Mouse (Mus musculus): ENCODE measurements around the gene Rit1. TPM values are rescaled to one million over a fixed set of nuclear protein-coding genes. Genes with fewer than 3 reads are reported as not detected.
"Not testable (repeated sequence)": the region's sequence is repeated elsewhere in the genome, so short reads cannot be mapped to it uniquely, and the experiment has no call there.

Rit1 gene
- polyA plus RNA-seq, 1 experiment from 2014 or later: 50.4 TPM

DNA sequence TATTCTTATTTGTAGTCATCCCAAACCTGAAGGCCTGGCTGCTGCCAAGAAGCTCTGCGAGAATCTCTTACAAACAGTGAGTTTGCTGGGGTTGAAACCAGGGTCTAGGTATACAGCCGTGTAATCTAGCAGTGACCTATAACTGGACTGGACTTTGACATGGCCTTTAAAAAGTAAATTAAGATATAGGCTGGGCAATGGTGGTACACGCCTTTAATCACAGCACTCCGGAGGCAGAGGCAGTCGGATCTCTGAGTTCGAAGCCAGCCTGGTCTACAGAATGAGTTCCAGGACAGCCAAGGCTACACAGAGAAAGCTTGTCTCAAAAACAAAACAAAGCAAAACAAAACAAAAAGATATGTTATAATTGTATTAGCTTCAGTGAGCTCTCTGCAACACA lies 17.8 kb upstream of the Rit1 start:
- Histone ChIP-seq H3K9me3 (replicated peaks) (no peaks in the 10 kb centered on the region), H3K4me3 (replicated peaks) (no peak overlapping the region), H3K27ac (no peak overlapping the region), H3K27me3 (no peaks in the 10 kb centered on the region), H3K9ac (no peak overlapping the region), H3K4me1 (no peaks in the 10 kb centered on the region), H3K4me2 (no peak overlapping the region), H3K36me3 (peaks cover 96% of the 10 kb centered on the region)
- ATAC-seq (replicated peaks; ENCODE audit: low FRiP score): no peak
- WGBS: 89% methylated on average over 6 of the region's 6 CpGs

- Histone ChIP-seq H3K9me3 (replicated peaks) (no peaks in the 10 kb centered on the region), H3K4me2 (no peak overlapping the region), H3K27me3 (no peaks in the 10 kb centered on the region), H3K4me1 (no peaks in the 10 kb centered on the region), H3K9ac (no peak overlapping the region), H3K27ac (no peak overlapping the region), H3K36me3 (peaks cover 96% of the 10 kb centered on the region), H3K4me3 (replicated peaks) (no peak overlapping the region)
- WGBS: 92% methylated on average over 3 of the region's 3 CpGs
- no peak for ATAC-seq (replicated peaks; ENCODE audit: low FRiP score)
These were observed 16.4 kb upstream of the Rit1 start for GRCm38 (mm10) chr3:88700247-88700646.

DNA sequence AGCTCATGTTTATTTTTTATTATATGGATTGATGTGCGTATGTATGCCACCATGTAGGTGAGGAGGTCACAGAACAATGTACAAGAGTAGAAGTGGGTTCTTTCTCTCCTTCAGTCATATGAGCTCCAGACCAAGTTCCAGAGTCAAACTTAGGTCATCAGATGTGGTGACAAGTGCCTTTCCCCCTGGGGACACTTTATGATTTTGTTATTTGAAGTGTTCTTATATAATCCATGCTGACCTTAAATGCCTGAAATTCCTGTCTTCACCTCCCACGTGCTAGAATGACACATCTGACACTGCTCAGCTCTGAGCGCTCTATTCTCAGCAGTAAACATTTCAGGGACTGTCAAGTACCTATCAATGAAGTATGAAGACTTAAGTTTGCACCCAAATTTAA lies 15.4 kb upstream of the Rit1 start:
- H3K9me3 ChIP-seq (replicated peaks): no peaks in the 10 kb centered on the region
- H3K36me3 ChIP-seq: peaks cover 94% of the 10 kb centered on the region
- WGBS: 68% methylated on average over 3 of the region's 3 CpGs
- H3K4me2 ChIP-seq: no peak overlapping the region
- no peak overlapping the region for H3K9ac ChIP-seq
- no peak overlapping the region for H3K4me3 ChIP-seq (replicated peaks)
- no peak for ATAC-seq (replicated peaks; ENCODE audit: low FRiP score)
- no peak overlapping the region for H3K27ac ChIP-seq
- no peaks in the 10 kb centered on the region for H3K27me3 ChIP-seq
- H3K4me1 ChIP-seq: no peaks in the 10 kb centered on the region

DNA sequence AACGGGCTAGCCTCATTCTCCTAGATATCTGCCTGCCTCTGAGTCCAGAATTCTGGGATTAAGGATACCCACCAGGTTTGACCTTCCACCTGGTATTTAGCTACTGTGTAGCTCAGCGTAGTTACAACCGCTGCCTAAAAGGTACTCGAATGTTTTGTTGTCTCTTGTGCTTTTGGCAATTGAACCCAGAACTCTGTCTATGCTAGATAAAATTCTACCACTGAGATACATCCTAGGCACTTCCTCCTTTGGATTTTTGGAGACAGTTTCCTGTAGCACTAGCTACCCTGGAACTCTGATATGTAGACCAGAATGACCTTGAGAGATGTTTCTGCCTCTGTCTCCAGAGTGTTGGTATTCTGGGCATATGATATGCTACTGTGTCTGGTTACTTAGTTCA lies 2.9 kb upstream of the Rit1 start:
- ATAC-seq (replicated peaks; ENCODE audit: low FRiP score): no peak
- H3K4me2 ChIP-seq: no peak overlapping the region
- H3K36me3 ChIP-seq: peaks cover 64% of the 10 kb centered on the region
- 93% methylated on average over 4 of the region's 4 CpGs for WGBS
- H3K4me1 ChIP-seq: peaks cover 12% of the 10 kb centered on the region
- no peak overlapping the region for H3K27ac ChIP-seq
- no peaks in the 10 kb centered on the region for H3K9me3 ChIP-seq (replicated peaks)
- no peak overlapping the region for H3K4me3 ChIP-seq (replicated peaks)
- no peak overlapping the region for H3K9ac ChIP-seq
- H3K27me3 ChIP-seq: no peaks in the 10 kb centered on the region

- H3K4me1 ChIP-seq: peaks cover 17% of the 10 kb centered on the region
- no peak overlapping the region for H3K27ac ChIP-seq
- no peak overlapping the region for H3K4me3 ChIP-seq (replicated peaks)
- no peak overlapping the region for H3K9ac ChIP-seq
- 70% methylated on average over 2 of the region's 2 CpGs for WGBS
- H3K27me3 ChIP-seq: no peaks in the 10 kb centered on the region
- H3K4me2 ChIP-seq: no peak overlapping the region
- no peaks in the 10 kb centered on the region for H3K9me3 ChIP-seq (replicated peaks)
- ATAC-seq (replicated peaks; ENCODE audit: low FRiP score): no peak
- H3K36me3 ChIP-seq: peaks cover 64% of the 10 kb centered on the region
These were observed 1.9 kb upstream of the Rit1 start for GRCm38 (mm10) chr3:88714725-88715124.

- not testable (repeated sequence) for H3K27ac ChIP-seq; H3K27me3 ChIP-seq; ATAC-seq (replicated peaks; ENCODE audit: low FRiP score); H3K4me3 ChIP-seq (replicated peaks); H3K4me2 ChIP-seq; H3K9me3 ChIP-seq (replicated peaks); H3K9ac ChIP-seq
- peaks cover 64% of the 10 kb centered on the region for H3K36me3 ChIP-seq
- peaks cover 17% of the 10 kb centered on the region for H3K4me1 ChIP-seq
- WGBS: 90% methylated on average over 5 of the region's 5 CpGs
These were observed 922 bp upstream of the Rit1 start for GRCm38 (mm10) chr3:88715716-88716115.

DNA sequence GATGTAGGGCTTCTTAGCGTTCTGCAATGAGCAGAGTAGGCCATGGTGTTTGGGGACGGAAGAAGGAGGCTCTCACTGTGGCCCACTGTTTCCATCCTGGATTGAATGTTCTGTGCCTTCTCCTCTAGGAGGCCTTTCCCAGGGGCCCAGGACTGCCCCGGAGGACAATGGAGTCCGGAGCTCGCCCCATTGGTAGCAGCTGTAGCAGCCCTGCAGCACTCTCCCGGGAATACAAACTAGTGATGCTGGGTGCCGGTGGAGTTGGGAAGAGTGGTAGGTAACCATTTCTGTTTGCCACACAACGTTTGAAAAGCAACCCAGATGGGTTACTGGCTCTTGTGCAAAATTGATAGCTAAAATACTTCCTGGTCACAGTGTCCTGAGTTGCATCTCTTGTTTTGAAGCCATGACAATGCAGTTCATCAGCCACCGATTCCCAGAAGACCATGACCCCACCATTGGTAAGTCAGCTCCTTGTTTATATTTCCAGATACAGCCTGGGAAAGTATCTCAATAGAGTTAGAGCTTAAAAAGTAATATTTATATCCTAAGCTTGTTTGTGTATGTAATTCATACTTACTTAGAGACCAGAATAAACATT lies 660 bp downstream of the Rit1 start:
- Histone ChIP-seq H3K4me2 (peak overlapping the region; percentile 78), H3K9me3 (replicated peaks) (no peaks in the 10 kb centered on the region), H3K27me3 (no peaks in the 10 kb centered on the region), H3K27ac (peak overlapping the region; percentile 80), H3K4me3 (replicated peaks) (peak overlapping the region; percentile 88), H3K4me1 (peaks cover 17% of the 10 kb centered on the region), H3K36me3 (peaks cover 61% of the 10 kb centered on the region), H3K9ac (peak overlapping the region; percentile 66)
- ATAC-seq (replicated peaks; ENCODE audit: low FRiP score): peak; percentile 73
- 3% methylated on average over 9 of the region's 9 CpGs for WGBS

DNA sequence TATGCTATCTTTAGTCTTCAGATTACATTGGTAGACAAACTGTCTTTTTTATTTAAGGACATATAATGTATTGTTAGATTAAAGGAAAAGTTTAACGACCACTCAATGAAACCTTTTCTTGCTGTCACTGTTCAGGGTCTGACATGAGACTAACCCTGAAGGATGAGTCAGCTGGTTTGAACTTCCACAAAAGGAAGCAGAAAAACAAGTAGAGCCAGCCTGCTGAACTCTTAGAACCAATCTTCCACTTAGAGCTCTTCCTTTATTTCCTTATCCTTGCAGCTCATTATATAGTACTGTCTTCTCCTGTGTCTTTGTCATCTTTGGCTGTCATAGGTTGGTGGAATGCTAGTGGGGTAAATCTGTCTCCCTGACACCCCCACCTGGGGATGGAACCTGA lies 1.2 kb downstream of the Rit1 start:
- Histone ChIP-seq H3K27me3 (no peaks in the 10 kb centered on the region), H3K4me3 (replicated peaks) (peak overlapping the region; percentile 88), H3K4me1 (peaks cover 17% of the 10 kb centered on the region), H3K4me2 (peak overlapping the region; percentile 78), H3K9ac (no peak overlapping the region), H3K36me3 (peaks cover 55% of the 10 kb centered on the region), H3K27ac (no peak overlapping the region), H3K9me3 (replicated peaks) (no peaks in the 10 kb centered on the region)
- 21% methylated on average over 1 of the region's 1 CpGs for WGBS
- ATAC-seq (replicated peaks; ENCODE audit: low FRiP score): no peak

GRCm38 (mm10) chr3:88719098-88719497 lies 2.5 kb downstream of the Rit1 start:
- no peak overlapping the region for H3K27ac ChIP-seq
- 63% methylated on average over 2 of the region's 2 CpGs for WGBS

DNA sequence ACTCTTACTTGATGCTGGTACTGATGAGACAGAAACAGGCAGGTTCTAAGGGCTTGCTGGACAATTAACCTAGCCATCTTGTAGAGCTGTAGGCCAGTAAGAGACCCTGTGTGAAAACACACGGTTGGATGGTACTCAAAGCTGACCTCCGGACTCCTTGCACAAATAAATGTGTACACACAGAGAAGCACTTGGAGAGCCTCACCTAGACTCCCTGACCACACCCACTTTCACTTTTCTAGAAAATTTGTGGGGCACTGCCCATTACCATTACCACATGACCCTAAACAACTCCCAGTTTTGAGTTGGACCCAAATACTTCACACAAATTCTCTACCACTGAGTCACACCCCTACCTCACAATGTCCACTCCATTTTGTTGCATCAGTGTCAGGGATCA lies 19.9 kb downstream of the Rit1 start:
- Histone ChIP-seq H3K27me3 (no peaks in the 10 kb centered on the region), H3K4me3 (replicated peaks) (no peak overlapping the region), H3K4me2 (no peak overlapping the region), H3K36me3 (peaks cover under 1% of the 10 kb centered on the region; the same call in 1 of the 2 replicates), H3K27ac (no peak overlapping the region), H3K9ac (no peak overlapping the region), H3K4me1 (no peaks in the 10 kb centered on the region), H3K9me3 (replicated peaks) (no peaks in the 10 kb centered on the region)
- ATAC-seq (replicated peaks; ENCODE audit: low FRiP score): no peak
- WGBS: 72% methylated on average over 2 of the region's 2 CpGs

More at GRCm38 (mm10) chr3:88719098-88719497, 2.5 kb downstream of the Rit1 start:
- H3K27me3 ChIP-seq: no peaks in the 10 kb centered on the region
- ATAC-seq (replicated peaks; ENCODE audit: low FRiP score): no peak; the same call in 1 of the 2 replicates
- H3K4me3 ChIP-seq (replicated peaks): no peak overlapping the region
- H3K9ac ChIP-seq: no peak overlapping the region
- H3K36me3 ChIP-seq: peaks cover 53% of the 10 kb centered on the region
- H3K9me3 ChIP-seq (replicated peaks): no peaks in the 10 kb centered on the region
- peaks cover 17% of the 10 kb centered on the region for H3K4me1 ChIP-seq
- H3K4me2 ChIP-seq: no peak overlapping the region

DNA sequence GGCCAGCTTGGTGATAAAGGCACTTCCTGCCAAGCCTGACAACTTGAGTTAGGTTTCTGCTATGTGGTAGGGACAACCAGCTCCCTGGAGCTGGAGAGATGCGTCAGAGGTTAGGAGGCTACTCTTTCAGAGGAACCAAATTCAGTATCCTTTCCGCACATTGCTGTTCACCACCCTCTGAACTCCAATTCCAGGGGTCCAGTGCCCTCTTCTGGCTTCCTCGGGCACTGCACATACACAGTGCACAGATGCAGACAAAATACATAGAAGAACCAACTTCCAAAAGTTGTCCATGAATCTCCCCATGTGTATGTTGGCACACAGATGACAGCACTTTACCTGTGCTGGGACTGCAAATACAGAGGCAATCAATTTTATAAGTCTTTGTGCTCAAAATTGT lies 22.0 kb downstream of the Rit1 start:
- Histone ChIP-seq H3K4me2 (no peak overlapping the region), H3K9me3 (replicated peaks) (no peaks in the 10 kb centered on the region), H3K27ac (no peak overlapping the region), H3K36me3 (no peaks in the 10 kb centered on the region), H3K4me3 (replicated peaks) (no peak overlapping the region), H3K9ac (no peak overlapping the region), H3K27me3 (no peaks in the 10 kb centered on the region), H3K4me1 (no peaks in the 10 kb centered on the region)
- no peak for ATAC-seq (replicated peaks; ENCODE audit: low FRiP score)
- 54% methylated on average over 3 of the region's 3 CpGs for WGBS

- Histone ChIP-seq H3K9ac (no peak overlapping the region), H3K4me2 (no peak overlapping the region), H3K27me3 (no peaks in the 10 kb centered on the region), H3K4me1 (no peaks in the 10 kb centered on the region), H3K27ac (no peak overlapping the region), H3K9me3 (replicated peaks) (no peaks in the 10 kb centered on the region), H3K4me3 (replicated peaks) (no peak overlapping the region), H3K36me3 (no peaks in the 10 kb centered on the region)
- ATAC-seq (replicated peaks; ENCODE audit: low FRiP score): no peak
- WGBS: 95% methylated on average over 3 of the region's 3 CpGs
These were observed 23.5 kb downstream of the Rit1 start for GRCm38 (mm10) chr3:88740147-88740546.

DNA sequence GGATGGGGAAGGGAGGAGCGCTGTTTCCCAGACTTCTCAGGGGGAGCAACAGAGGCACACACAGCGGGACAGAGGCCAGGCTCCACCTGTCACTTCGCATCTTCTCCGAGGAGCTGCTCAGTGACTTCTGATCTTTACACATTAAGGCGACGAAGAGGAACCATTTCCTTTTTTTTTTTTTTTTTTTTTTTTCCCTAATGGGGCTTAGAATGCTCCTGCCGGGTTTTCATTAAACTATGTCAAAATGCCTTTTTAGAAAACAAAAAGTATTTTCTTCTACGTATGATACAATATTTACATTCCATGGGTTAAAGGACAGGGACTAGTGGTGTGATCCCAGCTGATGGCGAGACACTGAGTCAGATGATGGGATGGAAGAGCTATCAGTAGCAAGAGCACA lies 28.9 kb downstream of the Rit1 start:
- no peak overlapping the region for H3K4me2 ChIP-seq
- no peak overlapping the region for H3K4me3 ChIP-seq (replicated peaks)
- no peak for ATAC-seq (replicated peaks; ENCODE audit: low FRiP score)
- no peaks in the 10 kb centered on the region for H3K27me3 ChIP-seq
- 83% methylated on average over 9 of the region's 9 CpGs for WGBS
- H3K4me1 ChIP-seq: no peaks in the 10 kb centered on the region
- H3K9ac ChIP-seq: no peak overlapping the region
- peaks cover 36% of the 10 kb centered on the region for H3K36me3 ChIP-seq
- peaks cover 18% of the 10 kb centered on the region for H3K9me3 ChIP-seq (replicated peaks)
- H3K27ac ChIP-seq: no peak overlapping the region
